Mouse (Mus musculus): ENCODE results near the gene 4931422A03Rik.

DNA sequence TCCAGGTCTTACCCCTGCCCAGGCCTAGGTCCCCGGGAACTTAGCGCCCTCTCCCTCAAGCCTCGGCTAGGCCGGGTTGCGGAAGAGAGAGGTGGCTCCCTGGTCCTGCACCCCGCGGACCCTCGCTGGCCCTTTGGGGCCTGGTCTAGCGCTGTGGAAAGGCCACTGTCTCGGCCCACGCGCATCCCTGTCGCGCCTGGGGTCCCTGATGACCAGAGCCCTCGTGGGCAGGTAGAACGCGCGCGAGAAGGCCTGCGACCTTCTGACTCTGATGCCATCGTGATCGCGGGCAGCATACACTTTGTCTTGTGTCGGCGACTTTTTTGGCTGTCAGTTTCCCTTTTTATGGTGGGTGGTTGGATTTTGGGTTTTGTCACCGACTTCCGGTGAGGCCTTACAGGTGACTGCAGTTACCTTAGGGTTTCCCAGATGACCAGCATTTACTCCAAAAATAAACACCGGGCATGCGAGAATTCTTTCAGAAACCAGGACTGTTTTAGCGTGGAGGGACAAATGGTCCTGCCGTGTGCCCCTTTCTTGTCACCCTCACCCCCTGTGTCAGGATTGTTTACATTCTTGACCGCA lies at the start of gene 4931422A03Rik:
- TF ChIP-seq CTCF (IDR thresholded peaks at IDR 0.05; ENCODE audit: extremely low read depth, insufficient read depth, insufficient read length, insufficient replicate concordance) (no peak), POLR2A (IDR thresholded peaks at IDR 0.05; ENCODE audit: low read depth, low read length) (no peak)

All from spleen, adult 2 months (tissue).